Mouse (Mus musculus) embryo, embryonic 9.5 days (tissue): ENCODE data around the gene Gm28079.
"Not testable (repeated sequence)": the region's sequence is repeated elsewhere in the genome, so short reads cannot be mapped to it uniquely, and the experiment has no call there.

Source experiments
- DNase-seq: peaks from one replicate; pipeline ENCODE4 v3.0.0-alpha.2; 2017; ENCODE audit errors: extremely low spot score

Gm28079 gene

GRCm38 (mm10) chrY:70014799-70015198 is at the start of gene Gm28079:
TSS of gene Gm28079 (minus strand) at chrY:70014899.
- DNase-seq: not testable (repeated sequence)
